Mouse (Mus musculus): ENCODE results near the gene Cyp4b1. TPM values are rescaled to one million over a fixed set of nuclear protein-coding genes. Genes with fewer than 3 reads are reported as not detected.
"Not testable (repeated sequence)": the region's sequence is repeated elsewhere in the genome, so short reads cannot be mapped to it uniquely, and the experiment has no call there.

The Cyp4b1 gene
- polyA plus RNA-seq, 1 experiment from 2014 or later: not detected

DNA sequence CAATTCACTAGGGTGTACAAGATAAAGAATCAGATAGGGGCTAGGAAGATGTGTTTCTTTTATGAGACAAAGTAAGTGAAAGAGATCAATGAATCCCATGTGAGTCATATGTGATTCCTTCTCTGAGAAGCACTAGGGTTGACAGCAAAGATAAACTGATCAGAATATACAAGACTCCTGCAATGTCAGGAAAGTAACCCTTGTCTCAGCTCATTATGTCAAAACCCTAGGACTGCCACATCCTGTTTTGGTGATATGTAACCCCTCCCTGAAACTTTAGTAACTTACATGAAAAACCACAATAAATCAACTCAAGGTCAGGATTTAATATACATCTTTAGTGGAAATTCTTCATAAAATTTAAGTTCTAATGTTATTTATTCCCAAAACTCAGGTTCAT lies 33.5 kb downstream of the Cyp4b1 start:
- H3K4me3 ChIP-seq: no peak overlapping the region
- no peaks in the 10 kb centered on the region for H3K36me3 ChIP-seq (replicated peaks)
- no peaks in the 10 kb centered on the region for H3K27me3 ChIP-seq (ENCODE audit: poor library complexity, severe bottlenecking)
- H3K27ac ChIP-seq: no peak overlapping the region
- H3K4me1 ChIP-seq: no peaks in the 10 kb centered on the region
- H3K9me3 ChIP-seq: no peaks in the 10 kb centered on the region
- DNase-seq (ENCODE audit: extremely low spot score, low spot score): no peak

DNA sequence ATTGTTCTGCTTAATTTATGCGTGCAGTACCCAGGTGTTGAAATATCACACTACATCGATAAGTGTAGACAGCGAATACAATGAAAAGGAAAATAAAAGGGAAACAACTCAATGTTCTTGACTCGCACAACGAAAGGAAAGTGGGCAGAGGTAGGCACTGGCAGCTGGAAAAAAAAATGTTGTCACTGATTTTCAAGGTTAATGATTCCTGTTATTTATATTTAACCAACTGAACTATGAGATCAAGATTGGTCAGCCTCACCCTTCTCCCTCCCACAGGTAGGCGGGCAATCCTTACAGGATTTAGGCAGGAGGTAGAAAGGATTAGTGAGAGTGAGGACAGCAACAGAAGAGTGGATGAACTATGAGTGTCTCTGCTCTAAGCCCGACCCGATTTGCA lies 46.9 kb downstream of the Cyp4b1 start, which contains the start of gene Cyp4a32:
Gene Cyp4a32, plus strand, starts transcription at position 359 of the 400 bp plus-strand sequence.
- 93% methylated on average over 8 of the region's 8 CpGs for WGBS
- not testable (repeated sequence) for H3K4me3 ChIP-seq; H3K4me1 ChIP-seq; H3K9me3 ChIP-seq; H3K27ac ChIP-seq; H3K36me3 ChIP-seq (replicated peaks); DNase-seq (ENCODE audit: extremely low spot score, low spot score); H3K27me3 ChIP-seq (ENCODE audit: poor library complexity, severe bottlenecking)

DNA sequence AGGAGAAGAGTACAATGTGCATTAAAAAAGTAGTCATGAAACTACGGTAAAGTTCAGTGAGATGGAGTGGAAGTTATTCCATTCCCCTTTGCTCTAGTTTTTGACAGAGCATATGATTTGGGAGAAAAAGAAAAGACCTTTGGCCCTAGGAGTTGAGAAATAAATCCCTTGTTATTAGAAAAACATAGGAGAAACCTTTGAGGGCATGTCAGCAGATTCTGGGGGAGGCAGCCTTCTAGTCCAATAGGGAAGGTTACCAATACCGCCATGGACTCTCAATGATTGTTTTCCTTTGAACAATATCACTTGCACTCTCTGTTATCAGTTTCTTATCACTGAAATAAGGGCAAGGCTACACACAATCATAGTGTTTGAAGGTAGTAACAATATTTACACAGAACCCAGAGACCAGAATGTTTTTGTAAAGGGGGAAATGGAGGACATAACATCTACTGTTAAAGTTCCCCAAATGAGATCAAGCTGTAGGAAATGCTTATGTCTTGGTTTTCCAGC lies 50.6 kb downstream of the Cyp4b1 start:
- H3K4me1 ChIP-seq: no peaks in the 10 kb centered on the region
- H3K9me3 ChIP-seq: no peaks in the 10 kb centered on the region
- no peaks in the 10 kb centered on the region for H3K36me3 ChIP-seq (replicated peaks)
- H3K27ac ChIP-seq: no peak overlapping the region
- H3K4me3 ChIP-seq: no peak overlapping the region
- no peak for DNase-seq (ENCODE audit: extremely low spot score, low spot score)
- H3K27me3 ChIP-seq (ENCODE audit: poor library complexity, severe bottlenecking): no peaks in the 10 kb centered on the region
- WGBS: 90% methylated on average over 2 of the region's 2 CpGs

DNA sequence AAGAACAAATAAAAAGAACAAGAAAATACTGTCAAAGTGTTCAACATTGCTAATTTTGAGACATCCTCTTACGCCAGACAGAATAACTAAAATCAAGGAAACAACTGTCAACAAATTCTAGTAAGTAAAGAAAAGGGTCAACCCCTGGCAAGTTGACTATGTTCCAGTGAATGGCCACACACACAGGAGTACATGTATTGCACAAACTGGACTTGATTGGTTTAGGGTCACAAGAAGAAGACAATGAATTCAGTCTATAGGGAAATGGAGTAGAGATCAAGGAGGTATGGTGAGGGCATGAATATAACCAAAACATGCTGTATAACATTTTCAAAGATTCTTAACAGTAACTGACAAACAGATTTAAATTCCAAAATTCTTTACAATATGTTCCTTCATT lies 51.2 kb downstream of the Cyp4b1 start:
- Histone ChIP-seq H3K27ac (no peak overlapping the region), H3K4me1 (no peaks in the 10 kb centered on the region), H3K36me3 (replicated peaks) (no peaks in the 10 kb centered on the region), H3K4me3 (no peak overlapping the region), H3K9me3 (no peaks in the 10 kb centered on the region), H3K27me3 (ENCODE audit: poor library complexity, severe bottlenecking) (no peaks in the 10 kb centered on the region)
- DNase-seq (ENCODE audit: extremely low spot score, low spot score): no peak
- 85% methylated on average over 1 of the region's 1 CpGs for WGBS

DNA sequence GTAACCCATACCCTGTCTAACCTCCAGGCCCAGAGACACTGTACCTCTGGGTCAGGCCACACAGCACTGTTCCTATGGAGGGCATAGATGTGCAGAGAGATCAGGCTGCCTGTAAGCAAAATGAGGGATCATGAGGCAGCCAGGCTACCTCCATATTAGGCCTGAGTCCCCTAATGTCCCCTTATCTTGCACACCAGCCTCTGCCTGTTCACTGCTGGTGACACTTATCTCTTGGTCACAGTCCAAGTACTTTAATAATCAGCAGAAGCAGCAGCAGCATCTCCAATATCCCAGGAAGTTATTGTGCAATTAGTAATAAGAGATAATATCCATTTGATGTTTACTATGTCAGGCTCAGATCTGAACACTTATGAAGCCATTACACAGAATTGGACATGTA lies 64.5 kb downstream of the Cyp4b1 start:
- H3K27ac ChIP-seq: no peak overlapping the region
- no peaks in the 10 kb centered on the region for H3K9me3 ChIP-seq
- H3K27me3 ChIP-seq (ENCODE audit: poor library complexity, severe bottlenecking): no peaks in the 10 kb centered on the region
- H3K4me3 ChIP-seq: no peak overlapping the region
- no peaks in the 10 kb centered on the region for H3K4me1 ChIP-seq
- DNase-seq (ENCODE audit: extremely low spot score, low spot score): no peak
- H3K36me3 ChIP-seq (replicated peaks): no peaks in the 10 kb centered on the region

DNA sequence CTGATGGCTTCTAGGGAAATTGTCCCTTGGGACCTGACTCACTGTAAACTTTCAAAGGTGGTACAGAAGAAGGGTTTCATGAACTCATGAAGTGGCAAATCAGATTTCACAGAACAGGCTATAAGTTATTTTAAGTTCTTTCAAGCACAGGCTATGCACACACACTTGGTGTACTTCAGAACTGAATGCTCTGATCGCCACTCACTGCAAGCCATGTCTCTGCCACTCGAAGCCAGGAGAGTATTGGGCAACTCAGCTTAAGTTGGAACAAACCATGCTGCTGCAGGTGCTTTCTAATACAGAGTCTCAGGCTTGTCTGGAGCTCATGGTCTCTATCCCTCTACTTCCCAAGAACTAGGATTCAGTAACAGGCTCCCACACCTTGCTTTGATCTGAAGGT lies 71.7 kb downstream of the Cyp4b1 start:
- H3K4me1 ChIP-seq: no peaks in the 10 kb centered on the region
- no peaks in the 10 kb centered on the region for H3K27me3 ChIP-seq (ENCODE audit: poor library complexity, severe bottlenecking)
- WGBS: 91% methylated on average over 2 of the region's 2 CpGs
- no peaks in the 10 kb centered on the region for H3K36me3 ChIP-seq (replicated peaks)
- H3K27ac ChIP-seq: no peak overlapping the region
- DNase-seq (ENCODE audit: extremely low spot score, low spot score): no peak
- H3K4me3 ChIP-seq: no peak overlapping the region
- no peaks in the 10 kb centered on the region for H3K9me3 ChIP-seq

DNA sequence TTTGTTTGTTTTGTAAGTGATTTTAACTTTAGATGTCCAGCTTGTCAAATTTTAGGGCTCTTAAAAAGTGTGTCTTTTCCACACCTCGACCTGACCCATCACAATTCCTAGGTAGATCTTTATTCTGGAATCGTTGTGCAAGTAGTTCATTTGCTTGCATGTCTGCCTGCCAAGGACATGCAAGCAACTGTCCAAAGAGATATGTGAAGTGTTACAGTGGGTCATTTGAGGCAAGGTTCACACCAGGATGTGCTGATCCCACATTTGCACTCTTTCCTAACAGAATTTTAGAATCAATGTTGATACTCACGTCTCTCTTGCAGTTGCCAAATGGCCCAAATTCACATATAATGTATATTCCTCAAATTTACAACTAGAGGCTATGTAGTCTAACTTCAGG lies 72.3 kb downstream of the Cyp4b1 start:
- H3K4me1 ChIP-seq: no peaks in the 10 kb centered on the region
- H3K36me3 ChIP-seq (replicated peaks): no peaks in the 10 kb centered on the region
- H3K27me3 ChIP-seq (ENCODE audit: poor library complexity, severe bottlenecking): no peaks in the 10 kb centered on the region
- H3K9me3 ChIP-seq: no peaks in the 10 kb centered on the region
- H3K4me3 ChIP-seq: no peak overlapping the region
- no peak for DNase-seq (ENCODE audit: extremely low spot score, low spot score)
- H3K27ac ChIP-seq: no peak overlapping the region
- WGBS: 83% methylated on average over 3 of the region's 3 CpGs

Other genes starting within 250 kb of the Cyp4b1 start
- gene Cyp4a12b, start 236.1 kb downstream of the Cyp4b1 start, polyA plus RNA-seq (2016; fragmentation: Nextera tagmentation; extraction: Ambion mirVana): not detected in 2 replicates
- gene Cyp4a30b, start 195.1 kb downstream of the Cyp4b1 start, polyA plus RNA-seq (2016; fragmentation: Nextera tagmentation; extraction: Ambion mirVana): not detected in 2 replicates
- not detected in 2 replicates for gene Cyp4a14, start 151.6 kb downstream of the Cyp4b1 start, polyA plus RNA-seq (2016; fragmentation: Nextera tagmentation; extraction: Ambion mirVana)
- gene Cyp4a10, start 129.5 kb downstream of the Cyp4b1 start, polyA plus RNA-seq (2016; fragmentation: Nextera tagmentation; extraction: Ambion mirVana): not detected in 2 replicates
- not detected in 2 replicates for gene Cyp4a31, start 84.1 kb downstream of the Cyp4b1 start, polyA plus RNA-seq (2016; fragmentation: Nextera tagmentation; extraction: Ambion mirVana)
- gene Cyp4a32, start 46.8 kb downstream of the Cyp4b1 start, polyA plus RNA-seq (2016; fragmentation: Nextera tagmentation; extraction: Ambion mirVana): not detected in 2 replicates
- 32.9 and 33.9 TPM in 2 replicates for gene Efcab14, start 90.0 kb upstream of the Cyp4b1 start, polyA plus RNA-seq (2016; fragmentation: Nextera tagmentation; extraction: Ambion mirVana)
- gene Tex38, start 133.3 kb upstream of the Cyp4b1 start, polyA plus RNA-seq (2016; fragmentation: Nextera tagmentation; extraction: Ambion mirVana): 0.25 and 0.41 TPM in 2 replicates
- gene Atpaf1, start 137.1 kb upstream of the Cyp4b1 start, polyA plus RNA-seq (2016; fragmentation: Nextera tagmentation; extraction: Ambion mirVana): 45.8 and 56.3 TPM in 2 replicates
- 2.7 and 3.9 TPM in 2 replicates for gene Mob3c, start 180.4 kb upstream of the Cyp4b1 start, polyA plus RNA-seq (2016; fragmentation: Nextera tagmentation; extraction: Ambion mirVana)
- gene Mknk1, start 191.5 kb upstream of the Cyp4b1 start, polyA plus RNA-seq (2016; fragmentation: Nextera tagmentation; extraction: Ambion mirVana): 26.5 and 26.8 TPM in 2 replicates
- gene Kncn, start 236.7 kb upstream of the Cyp4b1 start, polyA plus RNA-seq (2016; fragmentation: Nextera tagmentation; extraction: Ambion mirVana): not detected in 2 replicates
- gene 6430628N08Rik, start 242.9 kb upstream of the Cyp4b1 start, polyA plus RNA-seq (2016; fragmentation: Nextera tagmentation; extraction: Ambion mirVana): 0.16 TPM in 1 of 2 replicates, not detected in the other

Measured in forebrain, embryonic 10.5 days (tissue).